Mouse (Mus musculus) neural tube, embryonic 12.5 days (tissue): ENCODE data around the gene Lelp1. TPM values are rescaled to one million over a fixed set of nuclear protein-coding genes. Genes with fewer than 3 reads are reported as not detected.

Source experiments
- ATAC-seq: fragments of 200-750 bp; cut with Nextera tagmentation; 2 replicates; pipeline ENCODE4 v1.8.0; 2017; ENCODE audit warnings: low read depth, mild to moderate bottlenecking, moderate TSS enrichment, moderate library complexity; ENCODE audit not compliant: low FRiP score
- H3K27ac ChIP-seq: fragments of 300-500 bp; sonication (generic); 2 replicates; pipeline ENCODE4 v1.5.1; 2016
- H3K27me3 ChIP-seq: fragments of 300-500 bp; sonication (generic); replicated peaks from 2 replicates; pipeline ENCODE4 v1.6.1; 2016; ENCODE audit warnings: mild to moderate bottlenecking
- H3K36me3 ChIP-seq: fragments of 300-500 bp; sonication (generic); 2 replicates; pipeline ENCODE4 v1.6.1; 2016; ENCODE audit warnings: mild to moderate bottlenecking
- H3K4me1 ChIP-seq: fragments of 300-500 bp; sonication (generic); 2 replicates; pipeline ENCODE4 v1.6.1; 2016
- H3K4me2 ChIP-seq: fragments of 300-500 bp; sonication (generic); replicated peaks from 2 replicates; pipeline ENCODE4 v1.6.1; 2016; ENCODE audit warnings: mild to moderate bottlenecking
- H3K4me3 ChIP-seq: fragments of 300-500 bp; sonication (generic); 2 replicates; pipeline ENCODE4 v1.5.1; 2016
- H3K9ac ChIP-seq: fragments of 300-500 bp; sonication (generic); 2 replicates; pipeline ENCODE4 v1.6.1; 2016; ENCODE audit warnings: mild to moderate bottlenecking
- H3K9me3 ChIP-seq: fragments of 300-500 bp; sonication (generic); 2 replicates; pipeline ENCODE4 v1.6.1; 2016; ENCODE audit warnings: mild to moderate bottlenecking
- WGBS: fragments of 180-500 bp; shearing (Covaris S2); methylation state at CpG from one replicate; pipeline ENCODE4 v1.1.7; 2016; 5-methylcytosine and 5-hydroxymethylcytosine counted together
- polyA plus RNA-seq: library from polyadenylated mRNA; unstranded; fragments of >200 nt; fragmentation: Nextera tagmentation; extraction: Ambion mirVana; gene quantifications from 2 replicates; pipeline ENCODE4 v1.2.1, GENCODE M21; 2016

The Lelp1 gene
- not detected in 2 replicates for polyA plus RNA-seq

- Histone ChIP-seq H3K9me3 (no peaks in the 10 kb centered on the region), H3K9ac (no peak within 1 kb of the TSS), H3K4me1 (no peaks in the 10 kb centered on the region), H3K4me2 (no peak within 1 kb of the TSS), H3K36me3 (no peaks in the 10 kb centered on the region), H3K27ac (no peak within 1 kb of the TSS), H3K4me3 (no peak within 1 kb of the TSS), H3K27me3 (no peaks in the 10 kb centered on the region)
- WGBS, result 63% methylated on average over 1 of the region's 1 CpGs
- ATAC-seq, result no peak
These were observed at the start of gene Lelp1 for GRCm38 (mm10) chr3:92142644-92143043. TSS of gene Lelp1 (minus strand) at chr3:92142744.

GRCm38 (mm10) chr3:92176880-92177279 is 34.3 kb upstream of the Lelp1 start:
- ATAC-seq, result no peak
- Histone ChIP-seq H3K27me3 (no peaks in the 10 kb centered on the region), H3K9me3 (no peaks in the 10 kb centered on the region), H3K27ac (no peak overlapping the region), H3K4me1 (no peaks in the 10 kb centered on the region), H3K4me2 (no peak overlapping the region), H3K4me3 (no peak overlapping the region), H3K9ac (no peak overlapping the region), H3K36me3 (no peaks in the 10 kb centered on the region)
- WGBS, result 79% methylated on average over 1 of the region's 1 CpGs

GRCm38 (mm10) chr3:92169847-92170246 is 27.3 kb upstream of the Lelp1 start:
- H3K27me3 ChIP-seq, result no peaks in the 10 kb centered on the region
- ATAC-seq, result no peak
- no peak overlapping the region for H3K27ac ChIP-seq
- H3K9me3 ChIP-seq, result no peaks in the 10 kb centered on the region
- no peak overlapping the region for H3K9ac ChIP-seq
- no peaks in the 10 kb centered on the region for H3K4me1 ChIP-seq
- no peak overlapping the region for H3K4me2 ChIP-seq
- 86% methylated on average over 3 of the region's 3 CpGs for WGBS
- no peak overlapping the region for H3K4me3 ChIP-seq
- no peaks in the 10 kb centered on the region for H3K36me3 ChIP-seq

- Histone ChIP-seq H3K27me3 (no peaks in the 10 kb centered on the region), H3K27ac (no peak overlapping the region), H3K36me3 (no peaks in the 10 kb centered on the region), H3K4me1 (no peaks in the 10 kb centered on the region), H3K9ac (no peak overlapping the region), H3K9me3 (no peaks in the 10 kb centered on the region), H3K4me3 (no peak overlapping the region), H3K4me2 (no peak overlapping the region)
- ATAC-seq, result no peak; the same call in 1 of the 2 replicates
These were observed 10.8 kb upstream of the Lelp1 start for GRCm38 (mm10) chr3:92153322-92153721.

- Histone ChIP-seq H3K4me2 (no peak overlapping the region), H3K4me3 (no peak overlapping the region), H3K9ac (no peak overlapping the region), H3K27ac (no peak overlapping the region), H3K9me3 (no peaks in the 10 kb centered on the region), H3K4me1 (no peaks in the 10 kb centered on the region), H3K27me3 (no peaks in the 10 kb centered on the region), H3K36me3 (no peaks in the 10 kb centered on the region)
- peak; percentile 89 for ATAC-seq
- 29% methylated on average over 8 of the region's 8 CpGs for WGBS
These were observed 8.2 kb upstream of the Lelp1 start for GRCm38 (mm10) chr3:92150631-92151277.

GRCm38 (mm10) chr3:92147913-92148312 is 5.4 kb upstream of the Lelp1 start:
- no peak overlapping the region for H3K4me3 ChIP-seq
- H3K9me3 ChIP-seq, result no peaks in the 10 kb centered on the region
- H3K27me3 ChIP-seq, result no peaks in the 10 kb centered on the region
- 83% methylated on average over 5 of the region's 5 CpGs for WGBS
- no peak for ATAC-seq
- H3K27ac ChIP-seq, result no peak overlapping the region
- no peaks in the 10 kb centered on the region for H3K36me3 ChIP-seq
- H3K4me1 ChIP-seq, result no peaks in the 10 kb centered on the region
- H3K9ac ChIP-seq, result no peak overlapping the region
- no peak overlapping the region for H3K4me2 ChIP-seq

- H3K4me3 ChIP-seq, result no peak overlapping the region
- H3K4me1 ChIP-seq, result no peaks in the 10 kb centered on the region
- no peaks in the 10 kb centered on the region for H3K27me3 ChIP-seq
- no peak overlapping the region for H3K4me2 ChIP-seq
- WGBS, result 60% methylated on average over 2 of the region's 2 CpGs
- no peak overlapping the region for H3K27ac ChIP-seq
- H3K9ac ChIP-seq, result no peak overlapping the region
- H3K9me3 ChIP-seq, result no peaks in the 10 kb centered on the region
- no peaks in the 10 kb centered on the region for H3K36me3 ChIP-seq
- no peak for ATAC-seq
These were observed 4.9 kb upstream of the Lelp1 start for GRCm38 (mm10) chr3:92147420-92147819.

- 75% methylated on average over 5 of the region's 5 CpGs for WGBS
- Histone ChIP-seq H3K9me3 (no peaks in the 10 kb centered on the region), H3K27ac (no peak within 1 kb of the TSS), H3K36me3 (no peaks in the 10 kb centered on the region), H3K4me1 (no peaks in the 10 kb centered on the region), H3K4me2 (no peak within 1 kb of the TSS), H3K4me3 (no peak within 1 kb of the TSS), H3K27me3 (no peaks in the 10 kb centered on the region), H3K9ac (no peak within 1 kb of the TSS)
- ATAC-seq, result no peak
These were observed 18.7 kb downstream of the Lelp1 start, which contains the start of gene Prr9 for GRCm38 (mm10) chr3:92123847-92124246. TSS of gene Prr9 (minus strand) at chr3:92123947.

- Histone ChIP-seq H3K36me3 (no peaks in the 10 kb centered on the region), H3K9me3 (no peaks in the 10 kb centered on the region), H3K4me3 (no peak overlapping the region), H3K4me2 (no peak overlapping the region), H3K4me1 (no peaks in the 10 kb centered on the region), H3K27ac (no peak overlapping the region), H3K9ac (no peak overlapping the region), H3K27me3 (no peaks in the 10 kb centered on the region)
- ATAC-seq, result no peak
- WGBS, result 89% methylated on average over 3 of the region's 3 CpGs
These were observed 21.6 kb downstream of the Lelp1 start for GRCm38 (mm10) chr3:92120902-92121301.

GRCm38 (mm10) chr3:92117930-92118329 is 24.6 kb downstream of the Lelp1 start:
- Histone ChIP-seq H3K27ac (no peak overlapping the region), H3K9me3 (no peaks in the 10 kb centered on the region), H3K27me3 (no peaks in the 10 kb centered on the region), H3K36me3 (no peaks in the 10 kb centered on the region), H3K9ac (no peak overlapping the region), H3K4me2 (no peak overlapping the region), H3K4me1 (no peaks in the 10 kb centered on the region), H3K4me3 (no peak overlapping the region)
- 34% methylated on average over 3 of the region's 3 CpGs for WGBS
- no peak for ATAC-seq

- Histone ChIP-seq H3K9me3 (no peaks in the 10 kb centered on the region), H3K27ac (no peak overlapping the region), H3K4me2 (no peak overlapping the region), H3K4me3 (no peak overlapping the region), H3K9ac (no peak overlapping the region), H3K4me1 (no peaks in the 10 kb centered on the region), H3K27me3 (no peaks in the 10 kb centered on the region), H3K36me3 (no peaks in the 10 kb centered on the region)
- no peak for ATAC-seq
These were observed 31.0 kb downstream of the Lelp1 start for GRCm38 (mm10) chr3:92111526-92111925.

GRCm38 (mm10) chr3:92110790-92111189 is 31.8 kb downstream of the Lelp1 start:
- no peak overlapping the region for H3K4me3 ChIP-seq
- H3K9me3 ChIP-seq, result no peaks in the 10 kb centered on the region
- no peaks in the 10 kb centered on the region for H3K36me3 ChIP-seq
- ATAC-seq, result no peak
- no peak overlapping the region for H3K27ac ChIP-seq
- no peak overlapping the region for H3K4me2 ChIP-seq
- H3K9ac ChIP-seq, result no peak overlapping the region
- no peaks in the 10 kb centered on the region for H3K27me3 ChIP-seq
- H3K4me1 ChIP-seq, result no peaks in the 10 kb centered on the region

GRCm38 (mm10) chr3:92106582-92106981 is 36.0 kb downstream of the Lelp1 start:
- Histone ChIP-seq H3K4me2 (no peak overlapping the region), H3K27me3 (no peaks in the 10 kb centered on the region), H3K4me3 (no peak overlapping the region), H3K36me3 (no peaks in the 10 kb centered on the region), H3K9me3 (no peaks in the 10 kb centered on the region), H3K27ac (no peak overlapping the region), H3K4me1 (no peaks in the 10 kb centered on the region), H3K9ac (no peak overlapping the region)
- WGBS, result 14% methylated on average over 6 of the region's 6 CpGs
- no peak for ATAC-seq
